Mouse (Mus musculus) heart, adult 2 months (tissue): ENCODE results near the gene Pitpnm1. TPM values are rescaled to one million over a fixed set of nuclear protein-coding genes. Genes with fewer than 3 reads are reported as not detected.

Source experiments
- DNase-seq, 2 experiments: peaks; one replicate each; pipeline ENCODE4 v3.0.0; 2021
- H3K27ac ChIP-seq: fragments of 200-600 bp; 2 replicates; pipeline ENCODE4 v1.8.1; 2022
- H3K27me3 ChIP-seq: fragments of 200-500 bp; 2 replicates; pipeline ENCODE4 v1.6.1; 2012; ENCODE audit warnings: mild to moderate bottlenecking, low read length, inconsistent platforms, mixed read lengths; ENCODE audit not compliant: control insufficient read depth, insufficient read depth
- H3K36me3 ChIP-seq: fragments of 200-500 bp; 2 replicates; pipeline ENCODE4 v1.6.1; 2012; ENCODE audit warnings: low read length, inconsistent platforms; ENCODE audit not compliant: control insufficient read depth, insufficient read depth
- H3K4me1 ChIP-seq: fragments of 200-500 bp; 2 replicates; pipeline ENCODE4 v1.6.1; 2011; ENCODE audit warnings: low read length; ENCODE audit not compliant: control insufficient read depth, insufficient read depth
- H3K4me3 ChIP-seq: fragments of 200-600 bp; 2 replicates; pipeline ENCODE4 v1.8.1; 2022
- H3K79me2 ChIP-seq: fragments of 200-500 bp; replicated peaks from 2 replicates; pipeline ENCODE4 v1.6.1; 2012; ENCODE audit warnings: mild to moderate bottlenecking, inconsistent platforms, low read length, moderate library complexity, mixed read lengths; ENCODE audit not compliant: control insufficient read depth, insufficient read depth
- H3K9ac ChIP-seq: fragments of 200-500 bp; 2 replicates; pipeline ENCODE4 v1.6.1; 2012; ENCODE audit warnings: low read depth, mild to moderate bottlenecking, control low read depth, inconsistent platforms, low read length, mixed read lengths
- CTCF ChIP-seq: fragments of 200-600 bp; IDR thresholded peaks from 2 replicates; pipeline ENCODE4 v1.8.1; 2022; ENCODE audit warnings: antibody characterized with exemption, mild to moderate bottlenecking, moderate library complexity
- EP300 ChIP-seq: fragments of 200-500 bp; IDR thresholded peaks from 2 replicates; pipeline ENCODE4 v1.6.1; 2011; ENCODE audit warnings: low read depth, low read length, control low read depth; ENCODE audit not compliant: insufficient read depth
- POLR2A ChIP-seq: fragments of 200-500 bp; IDR thresholded peaks from 2 replicates; pipeline ENCODE4 v1.6.1; 2011; ENCODE audit warnings: mild to moderate bottlenecking, low read depth, low read length, control low read depth; ENCODE audit not compliant: insufficient read depth
- WGBS: fragments of 180-500 bp; shearing (Covaris S2); methylation state at CpG from one replicate; pipeline ENCODE4 v1.1.7; 2018; 5-methylcytosine and 5-hydroxymethylcytosine counted together
- intact Hi-C: fragments of 180-260 bp; cut with DNase I; formaldehyde crosslinking; loops from one replicate; pipeline ENCODE4 v1.15.1; 2025
- polyA plus RNA-seq: library from polyadenylated mRNA; depleted of rRNA; stranded (reverse); fragments of >200 nt; gene quantifications from 2 replicates; pipeline ENCODE4 v1.2.3, GENCODE M21; 2012
- total RNA-seq, 2 experiments: library from RNA; stranded (reverse); gene quantifications; 2 replicates each; pipeline ENCODE4 v1.2.3; 2021

Pitpnm1 gene
- total and polyA plus RNA-seq, 3 experiments = 18.1 to 49.9 (median 19.9) TPM

DNA sequence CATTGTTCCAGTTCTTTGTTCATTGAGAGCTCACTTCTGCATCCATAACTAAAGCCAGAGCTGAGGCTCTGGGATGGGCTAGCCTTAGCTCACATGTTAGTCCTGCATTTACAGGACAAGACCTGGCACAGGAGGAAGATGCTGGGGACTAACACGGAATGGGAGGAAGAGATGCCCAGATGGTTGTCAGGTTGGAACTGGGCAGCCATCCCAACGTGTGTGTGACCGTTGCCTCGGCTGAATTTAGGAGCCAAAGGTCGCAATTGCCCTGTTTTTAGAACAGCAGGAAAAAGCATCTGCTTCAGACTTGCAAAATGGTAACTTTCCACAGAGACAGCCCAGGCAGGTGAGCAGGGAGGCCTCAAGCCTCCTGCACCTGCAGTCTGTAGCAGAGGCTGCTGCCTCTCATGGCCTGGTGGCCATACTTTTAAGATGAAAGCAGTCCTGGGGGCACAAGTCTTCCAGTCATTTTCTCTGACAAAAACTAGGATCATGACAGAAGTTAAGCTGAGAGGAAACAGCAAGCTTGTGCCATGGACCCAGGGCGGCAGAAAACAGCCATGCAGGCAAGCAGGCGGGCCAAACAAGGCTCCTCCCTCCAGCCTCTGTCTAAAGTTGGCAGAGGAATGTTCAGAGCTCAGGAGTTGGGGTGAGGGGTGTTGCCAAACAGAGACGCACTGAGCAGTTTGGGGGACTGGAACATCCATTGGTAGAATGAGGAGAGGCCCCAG is 44.4 kb upstream of the Pitpnm1 start:
- Histone ChIP-seq H3K27ac (no peak overlapping the region), H3K79me2 (no peaks in the 10 kb centered on the region), H3K9ac (no peak overlapping the region), H3K27me3 (no peaks in the 10 kb centered on the region), H3K4me1 (no peaks in the 10 kb centered on the region; the same call in 1 of the 2 replicates), H3K36me3 (no peaks in the 10 kb centered on the region), H3K4me3 (no peak overlapping the region)
- TF ChIP-seq EP300 (no peak), POLR2A (no peak), CTCF (no peak)
- 70% methylated on average over 8 of the region's 8 CpGs for WGBS
- no peak for DNase-seq
- intact Hi-C loops = no loop called here

- Histone ChIP-seq H3K4me3 (no peak overlapping the region), H3K27me3 (no peaks in the 10 kb centered on the region), H3K79me2 (no peaks in the 10 kb centered on the region), H3K36me3 (no peaks in the 10 kb centered on the region), H3K9ac (no peak overlapping the region), H3K27ac (0 out of 2 replicates have a peak overlapping the region, but pooled peaks have one; percentile 15), H3K4me1 (no peaks in the 10 kb centered on the region; the same call in 1 of the 2 replicates)
- TF ChIP-seq EP300 = no peak
- TF ChIP-seq CTCF = no peak
- no peak for TF ChIP-seq POLR2A
- intact Hi-C loops = no loop called here
- 54% methylated on average over 15 of the region's 15 CpGs for WGBS
- DNase-seq = no peak
These were observed 43.7 kb upstream of the Pitpnm1 start for GRCm38 (mm10) chr19:4055947-4056693.

GRCm38 (mm10) chr19:4056727-4057126 is 43.1 kb upstream of the Pitpnm1 start:
- no peak for TF ChIP-seq CTCF
- TF ChIP-seq EP300 = no peak
- TF ChIP-seq POLR2A = no peak
- Histone ChIP-seq H3K9ac (no peak overlapping the region), H3K79me2 (no peaks in the 10 kb centered on the region), H3K4me3 (no peak overlapping the region), H3K4me1 (no peaks in the 10 kb centered on the region; the same call in 1 of the 2 replicates), H3K27me3 (no peaks in the 10 kb centered on the region), H3K36me3 (no peaks in the 10 kb centered on the region), H3K27ac (0 out of 2 replicates have a peak overlapping the region, but pooled peaks have one; percentile 15)
- DNase-seq = no peak
- 67% methylated on average over 4 of the region's 4 CpGs for WGBS
- intact Hi-C loops = no loop called here

- TF ChIP-seq EP300 (no peak), POLR2A (no peak), CTCF (no peak)
- 87% methylated on average over 13 of the region's 13 CpGs for WGBS
- no peak overlapping the region for H3K27ac ChIP-seq
- no peak overlapping the region for H3K9ac ChIP-seq
- H3K27me3 ChIP-seq = no peaks in the 10 kb centered on the region
- H3K4me3 ChIP-seq = no peak overlapping the region
- H3K79me2 ChIP-seq = no peaks in the 10 kb centered on the region
- intact Hi-C loops = no loop called here
- no peak for DNase-seq
- no peaks in the 10 kb centered on the region for H3K36me3 ChIP-seq
- no peaks in the 10 kb centered on the region; the same call in 1 of the 2 replicates for H3K4me1 ChIP-seq
These were observed 42.4 kb upstream of the Pitpnm1 start for GRCm38 (mm10) chr19:4057389-4057788.

DNA sequence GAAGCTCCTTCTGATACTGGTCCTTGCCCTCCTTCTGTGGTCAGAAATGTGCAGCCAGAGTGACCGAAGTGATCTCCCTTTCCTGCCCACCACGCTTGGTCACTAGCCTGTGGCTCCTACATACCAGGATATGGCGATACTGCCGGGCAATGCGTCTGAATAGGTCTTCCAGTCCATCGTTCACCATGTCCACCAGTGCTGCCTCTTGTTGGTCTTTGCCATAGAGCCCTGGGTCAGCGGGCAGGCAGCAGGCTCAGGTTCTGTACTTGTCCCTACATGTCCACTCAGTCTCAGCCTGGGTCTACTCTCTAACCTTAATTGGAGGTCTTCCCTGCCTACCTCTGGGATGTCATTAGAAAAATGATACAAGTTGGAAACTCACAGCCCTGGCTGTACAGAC is 41.8 kb upstream of the Pitpnm1 start:
- no peak overlapping the region for H3K4me3 ChIP-seq
- intact Hi-C loops = no loop called here
- H3K4me1 ChIP-seq = no peaks in the 10 kb centered on the region; the same call in 1 of the 2 replicates
- DNase-seq = no peak
- H3K79me2 ChIP-seq = no peaks in the 10 kb centered on the region
- WGBS = 97% methylated on average over 7 of the region's 7 CpGs
- no peak overlapping the region for H3K27ac ChIP-seq
- H3K27me3 ChIP-seq = no peaks in the 10 kb centered on the region
- no peak for TF ChIP-seq CTCF
- TF ChIP-seq EP300 = no peak
- TF ChIP-seq POLR2A = no peak
- no peak overlapping the region for H3K9ac ChIP-seq
- no peaks in the 10 kb centered on the region for H3K36me3 ChIP-seq

DNA sequence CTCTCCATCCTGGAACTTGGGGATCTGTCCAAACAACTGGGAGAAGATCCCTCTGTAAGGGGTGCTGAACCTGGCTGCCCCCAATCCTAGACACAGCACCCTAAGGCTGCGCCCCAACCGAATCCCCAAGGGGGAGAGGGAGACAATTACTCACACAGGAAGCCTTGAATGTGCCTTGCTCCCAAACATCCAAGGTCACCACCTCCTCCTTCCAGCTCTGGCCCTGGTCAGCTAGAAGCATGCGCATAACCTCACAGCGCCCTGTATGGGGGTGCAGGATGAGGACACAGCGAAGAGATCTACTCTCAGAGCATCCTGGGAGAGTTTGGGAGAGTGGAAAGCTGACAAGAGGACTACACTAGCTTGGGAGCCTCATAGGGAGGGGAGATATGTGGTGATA is 41.2 kb upstream of the Pitpnm1 start:
- no peak for DNase-seq

More for the DNA sequence above, 41.2 kb upstream of the Pitpnm1 start:
- no peaks in the 10 kb centered on the region; the same call in 1 of the 2 replicates for H3K4me1 ChIP-seq
- no peaks in the 10 kb centered on the region for H3K36me3 ChIP-seq
- no peak overlapping the region for H3K4me3 ChIP-seq
- H3K79me2 ChIP-seq = no peaks in the 10 kb centered on the region
- intact Hi-C loops = no loop called here
- no peak overlapping the region for H3K27ac ChIP-seq
- TF ChIP-seq CTCF (no peak), EP300 (no peak), POLR2A (no peak)
- H3K9ac ChIP-seq = no peak overlapping the region
- WGBS = 80% methylated on average over 5 of the region's 5 CpGs
- no peaks in the 10 kb centered on the region for H3K27me3 ChIP-seq
